Mouse (Mus musculus): ENCODE measurements around the gene Tbce. TPM values are rescaled to one million over a fixed set of nuclear protein-coding genes. Genes with fewer than 3 reads are reported as not detected.
A peak's percentile ranks its signal among the peaks of the same experiment; 100 is the strongest.

Tbce gene
- total and polyA plus RNA-seq, 3 experiments, result 27.2 to 82.1 (median 54.4) TPM

GRCm38 (mm10) chr13:14088669-14089068 is 49.2 kb upstream of the Tbce start:
- H3K9me3 ChIP-seq (replicated peaks; ENCODE audit: low read length), result no peaks in the 10 kb centered on the region
- no peak overlapping the region for H3K27ac ChIP-seq (ENCODE audit: insufficient read depth, low read depth)
- H3K4me1 ChIP-seq (ENCODE audit: control insufficient read depth in 1 of 2, insufficient read depth in 2 of 2), result peaks cover 3 to 7% of the 10 kb centered on the region in 2 experiments; a peak in 2 of 4 replicates
- TF ChIP-seq ETS1 (conservative IDR thresholded peaks at IDR 0.05; ENCODE audit: low read depth, low read length) (no peak), UBTF (IDR thresholded peaks at IDR 0.05; ENCODE audit: low read depth, low read length) (no peak), CHD2 (IDR thresholded peaks at IDR 0.05; ENCODE audit: low read length) (no peak), RAD21 (IDR thresholded peaks at IDR 0.05; ENCODE audit: low read depth, low read length) (no peak), ZMIZ1 (IDR thresholded peaks at IDR 0.05; ENCODE audit: low read depth, low read length) (no peak), MAX (IDR thresholded peaks at IDR 0.05; ENCODE audit: low read length) (no peak), SMC3 (IDR thresholded peaks at IDR 0.05; ENCODE audit: low read depth, low read length) (no peak), USF1 (IDR thresholded peaks at IDR 0.05; ENCODE audit: low read depth, low read length) (no peak), MAZ (IDR thresholded peaks at IDR 0.05; ENCODE audit: low read depth, low read length) (no peak), MXI1 (IDR thresholded peaks at IDR 0.05; ENCODE audit: low read depth, low read length) (no peak), ELF1 (IDR thresholded peaks at IDR 0.05; ENCODE audit: low read depth, low read length) (no peak), IRF4 (IDR thresholded peaks at IDR 0.05; ENCODE audit: low read depth, low read length) (no peak), NRF1 (IDR thresholded peaks at IDR 0.05; ENCODE audit: low read depth, low read length) (no peak), POLR2A (IDR thresholded peaks at IDR 0.05; ENCODE audit: low read depth, low read length) (no peak), RCOR1 (conservative IDR thresholded peaks at IDR 0.05; ENCODE audit: low read depth, low read length) (no peak)
- no peak overlapping the region for H3K4me2 ChIP-seq (ENCODE audit: insufficient read depth, low read depth, poor library complexity, severe bottlenecking)
- peaks cover 24% of the 10 kb centered on the region for H3K79me2 ChIP-seq (replicated peaks; ENCODE audit: control insufficient read depth, extremely low read depth, insufficient read depth, poor library complexity, severe bottlenecking)
- H3K4me3 ChIP-seq (replicated peaks in 1 of 3; ENCODE audit: low read depth in 2 of 3, low read length in 2 of 3, poor library complexity in 1 of 3), result no peak overlapping the region
- DNase-seq (ENCODE audit: extremely low read depth), result no peak
- dilution Hi-C loops (cut with MboI; ENCODE audit: extremely low pct_ligation_motif_present, extremely low pct_unique_long_range_greater_than_20kb, low sequenced_read_pairs) (no loop called here), in situ Hi-C loops (cut with MboI; ENCODE audit: low pct_ligation_motif_present, low pct_unique_long_range_greater_than_20kb, low sequenced_read_pairs) (no loop called here)
- H3K27me3 ChIP-seq (replicated peaks), result no peaks in the 10 kb centered on the region
- no peak overlapping the region for H3K9ac ChIP-seq (ENCODE audit: insufficient read depth, low read depth)
- peaks cover 0 to 12% of the 10 kb centered on the region in 2 experiments for H3K36me3 ChIP-seq (replicated peaks in 1 of 2; ENCODE audit: control insufficient read depth in 1 of 2, insufficient read depth in 1 of 2, low read length in 1 of 2)

- no peak overlapping the region for H3K4me2 ChIP-seq (ENCODE audit: insufficient read depth, low read depth, poor library complexity, severe bottlenecking)
- H3K27ac ChIP-seq (ENCODE audit: insufficient read depth, low read depth), result no peak overlapping the region
- no peak for DNase-seq (ENCODE audit: extremely low read depth)
- no peak overlapping the region for H3K4me3 ChIP-seq (replicated peaks in 1 of 3; ENCODE audit: low read depth in 2 of 3, low read length in 2 of 3, poor library complexity in 1 of 3)
- peaks cover 0 to 20% of the 10 kb centered on the region in 2 experiments; a peak in 3 of 4 replicates for H3K4me1 ChIP-seq (ENCODE audit: control insufficient read depth in 1 of 2, insufficient read depth in 2 of 2)
- no peaks in the 10 kb centered on the region for H3K9me3 ChIP-seq (replicated peaks; ENCODE audit: low read length)
- H3K36me3 ChIP-seq (replicated peaks in 1 of 2; ENCODE audit: control insufficient read depth in 1 of 2, insufficient read depth in 1 of 2, low read length in 1 of 2), result peaks cover 3 to 20% of the 10 kb centered on the region in 2 experiments
- H3K9ac ChIP-seq (ENCODE audit: insufficient read depth, low read depth), result no peak overlapping the region
- TF ChIP-seq MAFK (IDR thresholded peaks at IDR 0.05; ENCODE audit: insufficient replicate concordance, low read length), result peak; percentile 84
- no peak for TF ChIP-seq TBP (conservative IDR thresholded peaks at IDR 0.05; ENCODE audit: low read depth, low read length)
- in situ Hi-C loops (cut with MboI; ENCODE audit: low pct_ligation_motif_present, low pct_unique_long_range_greater_than_20kb, low sequenced_read_pairs) (no loop called here), dilution Hi-C loops (cut with MboI; ENCODE audit: extremely low pct_ligation_motif_present, extremely low pct_unique_long_range_greater_than_20kb, low sequenced_read_pairs) (no loop called here)
- peaks cover 44% of the 10 kb centered on the region for H3K79me2 ChIP-seq (replicated peaks; ENCODE audit: control insufficient read depth, extremely low read depth, insufficient read depth, poor library complexity, severe bottlenecking)
- no peaks in the 10 kb centered on the region for H3K27me3 ChIP-seq (replicated peaks)
Observed at GRCm38 (mm10) chr13:14075326-14075725, 35.9 kb upstream of the Tbce start.
